Mouse (Mus musculus) heart, embryonic 14.5 days (tissue): ENCODE data around the gene Dip2c. TPM values are rescaled to one million over a fixed set of nuclear protein-coding genes. Genes with fewer than 3 reads are reported as not detected.

Source experiments
- ATAC-seq: fragments of 200-750 bp; cut with Nextera tagmentation; 2 replicates; pipeline ENCODE4 v1.8.0; 2017; ENCODE audit warnings: low read depth, moderate TSS enrichment; ENCODE audit not compliant: insufficient number of reproducible peaks, insufficient read depth, low FRiP score
- H3K27ac ChIP-seq, 2 experiments: fragments of 200-500 bp in 1 of 2; fragments of 300-500 bp in 1 of 2; sonication (generic) in 1 of 2; replicated peaks in 1 of 2; 2 replicates each; pipeline ENCODE4 v1.5.1; 2012 to 2014; ENCODE audit warnings: low read depth in 2 of 2, low read length in 2 of 2, control low read depth in 1 of 2, mild to moderate bottlenecking in 1 of 2, mixed read lengths in 1 of 2; ENCODE audit not compliant: control insufficient read depth in 1 of 2, insufficient read depth in 1 of 2
- H3K27me3 ChIP-seq: fragments of 300-500 bp; sonication (generic); 2 replicates; pipeline ENCODE4 v1.6.1; 2014; ENCODE audit warnings: mild to moderate bottlenecking, low read length, control low read depth; ENCODE audit not compliant: control insufficient read depth, insufficient read depth
- H3K36me3 ChIP-seq: fragments of 300-500 bp; sonication (generic); 2 replicates; pipeline ENCODE4 v1.6.1; 2014; ENCODE audit warnings: mild to moderate bottlenecking, control low read depth, low read length, mixed read lengths; ENCODE audit not compliant: control insufficient read depth, insufficient read depth
- H3K4me1 ChIP-seq, 2 experiments: fragments of 200-500 bp in 1 of 2; fragments of 300-500 bp in 1 of 2; sonication (generic) in 1 of 2; 2 replicates each; pipeline ENCODE4 v1.6.1; 2012 to 2014; ENCODE audit warnings: low read length in 2 of 2, control low read depth in 1 of 2, mixed read lengths in 1 of 2; ENCODE audit not compliant: control insufficient read depth in 2 of 2, insufficient read depth in 2 of 2
- H3K4me2 ChIP-seq: fragments of 300-500 bp; sonication (generic); 2 replicates; pipeline ENCODE4 v1.6.1; 2014; ENCODE audit warnings: mild to moderate bottlenecking, low read length
- H3K4me3 ChIP-seq, 2 experiments: fragments of 200-500 bp in 1 of 2; fragments of 300-500 bp in 1 of 2; sonication (generic) in 1 of 2; 2 replicates each; pipeline ENCODE4 v1.5.1; 2012 to 2014; ENCODE audit warnings: low read length in 2 of 2, mild to moderate bottlenecking in 2 of 2, control low read depth in 1 of 2, low read depth in 1 of 2, moderate library complexity in 1 of 2; ENCODE audit not compliant: control insufficient read depth in 1 of 2, insufficient read depth in 1 of 2
- H3K9ac ChIP-seq: fragments of 300-500 bp; sonication (generic); 2 replicates; pipeline ENCODE4 v1.6.1; 2014; ENCODE audit warnings: mild to moderate bottlenecking, low read length
- H3K9me3 ChIP-seq: fragments of 300-500 bp; sonication (generic); 2 replicates; pipeline ENCODE4 v1.6.1; 2016; ENCODE audit warnings: low read length, control low read depth; ENCODE audit not compliant: control insufficient read depth
- WGBS: fragments of 180-500 bp; shearing (Covaris S2); extraction: QIAGEN DNeasy Blood & Tissue Kit; methylation state at CpG from one replicate; pipeline ENCODE4 v1.1.7; 2014; 5-methylcytosine and 5-hydroxymethylcytosine counted together
- polyA plus RNA-seq: library from polyadenylated mRNA; unstranded; fragments of >200 nt; fragmentation: Nextera tagmentation; extraction: Ambion mirVana; gene quantifications from 2 replicates; pipeline ENCODE4 v1.2.1, GENCODE M21; 2014

Gene Dip2c
- polyA plus RNA-seq, 1 experiment from 2014 or later: 11.0 TPM

- 62% methylated on average over 5 of the region's 5 CpGs for WGBS
- no peak overlapping the region for H3K4me3 ChIP-seq
These were observed 114.0 kb downstream of the Dip2c start for GRCm38 (mm10) chr13:9390204-9390804.

GRCm38 (mm10) chr13:9393470-9393869 is 117.1 kb downstream of the Dip2c start:
- no peaks in the 10 kb centered on the region for H3K36me3 ChIP-seq
- H3K27ac ChIP-seq: no peak overlapping the region
- no peak for ATAC-seq
- H3K9ac ChIP-seq: no peak overlapping the region
- H3K27me3 ChIP-seq: no peaks in the 10 kb centered on the region
- peaks cover 0 to 5% of the 10 kb centered on the region in 2 experiments; a peak in 2 of 4 replicates for H3K4me1 ChIP-seq
- no peak overlapping the region for H3K4me3 ChIP-seq
- no peaks in the 10 kb centered on the region for H3K9me3 ChIP-seq
- no peak overlapping the region for H3K4me2 ChIP-seq
- WGBS: 84% methylated on average over 3 of the region's 3 CpGs

More at GRCm38 (mm10) chr13:9390204-9390804, 114.0 kb downstream of the Dip2c start:
- H3K27me3 ChIP-seq: no peaks in the 10 kb centered on the region
- H3K9me3 ChIP-seq: no peaks in the 10 kb centered on the region
- no peak overlapping the region for H3K4me2 ChIP-seq
- H3K36me3 ChIP-seq: no peaks in the 10 kb centered on the region
- H3K27ac ChIP-seq: no peak overlapping the region
- peaks cover 4% of the 10 kb centered on the region in 2 experiments; a peak in 3 of 4 replicates for H3K4me1 ChIP-seq
- H3K9ac ChIP-seq: no peak overlapping the region
- ATAC-seq: no peak

- no peak overlapping the region for H3K27ac ChIP-seq
- no peak overlapping the region for H3K4me2 ChIP-seq
- H3K36me3 ChIP-seq: no peaks in the 10 kb centered on the region
- no peaks in the 10 kb centered on the region for H3K9me3 ChIP-seq
- no peak for ATAC-seq
- no peaks in the 10 kb centered on the region for H3K27me3 ChIP-seq
- no peak overlapping the region for H3K9ac ChIP-seq
- no peak overlapping the region for H3K4me3 ChIP-seq
- 52% methylated on average over 1 of the region's 1 CpGs for WGBS
- peaks cover 0 to 12% of the 10 kb centered on the region in 2 experiments; a peak in 2 of 4 replicates for H3K4me1 ChIP-seq
These were observed 119.0 kb downstream of the Dip2c start for GRCm38 (mm10) chr13:9395286-9395685.

- H3K36me3 ChIP-seq: no peaks in the 10 kb centered on the region
- ATAC-seq: no peak; the same call in 1 of the 2 replicates
- H3K4me3 ChIP-seq: no peak overlapping the region
- peak overlapping the region; percentile 22 to 47; a peak in 1 of 4 replicates for H3K27ac ChIP-seq
- no peaks in the 10 kb centered on the region for H3K9me3 ChIP-seq
- no peak overlapping the region for H3K9ac ChIP-seq
- no peaks in the 10 kb centered on the region for H3K27me3 ChIP-seq
- 29% methylated on average over 1 of the region's 1 CpGs for WGBS
- no peak overlapping the region for H3K4me2 ChIP-seq
- peaks cover 0 to 12% of the 10 kb centered on the region in 2 experiments; a peak in 2 of 4 replicates for H3K4me1 ChIP-seq
These were observed 122.5 kb downstream of the Dip2c start for GRCm38 (mm10) chr13:9398846-9399245.

- H3K27me3 ChIP-seq: no peaks in the 10 kb centered on the region
- H3K9me3 ChIP-seq: no peaks in the 10 kb centered on the region
- H3K4me2 ChIP-seq: no peak overlapping the region
- no peak for ATAC-seq
- H3K36me3 ChIP-seq: no peaks in the 10 kb centered on the region
- no peaks in the 10 kb centered on the region for H3K4me1 ChIP-seq
- H3K4me3 ChIP-seq: no peak overlapping the region
- no peak overlapping the region for H3K27ac ChIP-seq
- 76% methylated on average over 1 of the region's 1 CpGs for WGBS
- H3K9ac ChIP-seq: no peak overlapping the region
These were observed 129.1 kb downstream of the Dip2c start for GRCm38 (mm10) chr13:9405399-9405798.

- H3K4me1 ChIP-seq: no peaks in the 10 kb centered on the region
- no peak for ATAC-seq
- 94% methylated on average over 4 of the region's 4 CpGs for WGBS
- H3K27ac ChIP-seq: no peak overlapping the region
- no peak overlapping the region for H3K9ac ChIP-seq
- H3K36me3 ChIP-seq: no peaks in the 10 kb centered on the region
- no peaks in the 10 kb centered on the region for H3K27me3 ChIP-seq
- no peaks in the 10 kb centered on the region for H3K9me3 ChIP-seq
- H3K4me2 ChIP-seq: no peak overlapping the region
- H3K4me3 ChIP-seq: no peak overlapping the region
These were observed 132.7 kb downstream of the Dip2c start for GRCm38 (mm10) chr13:9408983-9409382.

- ATAC-seq: no peak
These were observed 142.1 kb downstream of the Dip2c start for GRCm38 (mm10) chr13:9418441-9418840.

GRCm38 (mm10) chr13:9419213-9419612 is 142.9 kb downstream of the Dip2c start:
- Histone ChIP-seq H3K9ac (no peak overlapping the region), H3K36me3 (no peaks in the 10 kb centered on the region), H3K27me3 (no peaks in the 10 kb centered on the region), H3K4me3 (no peak overlapping the region), H3K9me3 (no peaks in the 10 kb centered on the region), H3K4me1 (peaks cover 6 to 12% of the 10 kb centered on the region in 2 experiments), H3K27ac (no peak overlapping the region), H3K4me2 (no peak overlapping the region)
- ATAC-seq: no peak

More at GRCm38 (mm10) chr13:9418441-9418840, 142.1 kb downstream of the Dip2c start:
- H3K27ac ChIP-seq: no peak overlapping the region
- H3K4me2 ChIP-seq: no peak overlapping the region
- H3K9me3 ChIP-seq: no peaks in the 10 kb centered on the region
- H3K36me3 ChIP-seq: no peaks in the 10 kb centered on the region
- 88% methylated on average over 3 of the region's 3 CpGs for WGBS
- H3K27me3 ChIP-seq: no peaks in the 10 kb centered on the region
- peaks cover 4 to 9% of the 10 kb centered on the region in 2 experiments for H3K4me1 ChIP-seq
- no peak overlapping the region for H3K4me3 ChIP-seq
- H3K9ac ChIP-seq: no peak overlapping the region
